Mouse (Mus musculus) urinary bladder, postnatal 36 days (tissue): Measurements from ENCODE around the gene Ints12.
A peak's percentile ranks its signal among the peaks of the same experiment; 100 is the strongest.

ENCODE experiments used
- DNase-seq, 2 experiments: peaks; one replicate each; pipeline ENCODE4 v3.0.0; 2022; ENCODE audit warnings: low spot score in 2 of 2, mixed read lengths in 1 of 2

The Ints12 gene

DNA sequence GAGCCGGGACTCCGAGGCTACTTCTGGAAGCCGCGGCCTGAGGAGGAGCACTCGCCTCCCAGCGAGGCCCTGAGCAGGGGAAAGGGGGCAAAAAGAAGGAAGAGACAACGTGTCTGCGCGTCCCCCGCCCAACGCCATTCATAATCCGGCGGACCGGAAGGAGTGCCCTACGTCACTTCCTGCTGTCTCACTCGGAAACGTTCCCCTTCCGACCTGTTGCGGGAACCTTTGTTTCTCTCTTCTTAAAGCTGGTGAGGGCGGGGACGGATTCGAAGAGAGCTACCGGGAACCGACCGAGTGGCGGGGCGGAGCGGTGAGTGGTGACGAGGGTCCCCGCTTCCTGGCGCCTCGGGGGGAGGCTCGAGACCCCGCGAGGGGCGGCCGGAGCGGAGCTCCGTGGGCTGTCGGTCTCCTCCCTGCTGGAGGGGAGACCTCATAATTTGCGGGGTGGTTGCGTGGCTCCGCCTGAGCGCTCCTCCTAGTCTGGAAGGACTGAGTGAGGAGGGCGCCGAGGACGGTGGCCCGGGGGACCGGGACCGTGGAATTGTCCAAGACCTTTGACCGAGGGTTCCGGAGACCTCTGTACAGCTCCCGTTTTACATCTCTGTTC lies at the start of gene Ints12, which contains the start of gene Gstcd:
Gene Ints12 (plus strand): TSS at position 177 of the 610 bp plus-strand sequence.
Gene Gstcd (minus strand): TSS at position 370 of the 610 bp plus-strand sequence.
- peak; percentile 86 to 88 for DNase-seq

DNA sequence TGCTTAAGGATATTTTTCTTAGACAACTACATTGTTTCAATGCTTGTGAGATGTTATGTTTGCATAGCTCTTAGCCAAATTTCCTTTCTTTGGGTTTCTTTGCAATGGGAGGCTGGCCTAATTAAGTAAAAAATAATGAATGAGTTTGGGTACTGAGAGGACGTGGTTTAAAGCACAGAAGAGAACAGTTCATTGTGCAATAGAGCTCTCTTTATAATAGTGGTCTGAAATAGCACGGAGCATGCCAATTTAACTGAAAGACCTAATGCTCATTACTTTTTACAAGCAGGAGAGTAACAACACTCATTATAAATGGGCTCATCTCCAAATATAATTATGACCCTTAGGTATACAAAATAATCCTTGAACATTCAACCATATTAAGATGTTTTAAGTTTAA lies 39.6 kb upstream of the Ints12 start:
- no peak for DNase-seq

DNA sequence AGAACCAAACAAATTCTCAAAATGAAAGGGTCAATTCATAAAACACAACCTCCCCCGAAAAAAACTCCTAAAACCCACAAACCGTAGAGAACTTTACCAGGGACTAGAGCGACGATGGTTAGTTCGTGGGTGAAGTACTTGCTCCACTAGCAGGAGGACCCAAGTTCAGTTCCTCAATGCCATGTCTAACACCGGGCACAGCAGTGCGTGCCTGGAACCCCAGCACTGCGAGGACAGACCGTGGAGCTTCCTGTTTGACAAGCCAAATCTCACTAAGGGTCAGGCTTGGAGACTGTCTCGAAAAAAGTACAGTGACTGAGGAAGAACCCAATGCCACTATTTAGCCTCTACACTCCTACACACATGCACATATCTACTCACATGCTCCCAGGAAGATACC lies 16.1 kb upstream of the Ints12 start:
- DNase-seq: no peak

DNA sequence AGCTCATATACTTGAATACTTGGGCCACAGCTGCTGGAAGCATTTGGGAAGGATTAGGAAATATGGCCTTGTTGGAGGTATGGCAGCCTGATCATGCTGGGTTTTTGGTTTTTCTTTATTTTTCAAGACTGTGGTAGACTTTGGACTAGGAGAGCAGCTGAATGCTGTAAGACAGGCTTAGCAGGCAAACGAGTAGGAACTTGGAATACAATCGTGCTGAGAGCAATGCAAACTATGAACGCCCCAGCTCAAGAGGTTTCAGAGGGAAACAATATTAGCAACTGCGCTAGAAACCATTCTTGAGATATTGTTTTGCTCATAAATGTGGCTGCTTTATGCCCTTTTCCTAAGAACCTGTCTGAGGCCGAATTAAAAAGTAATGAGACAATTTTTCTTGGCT lies 8.9 kb upstream of the Ints12 start:
- no peak for DNase-seq

DNA sequence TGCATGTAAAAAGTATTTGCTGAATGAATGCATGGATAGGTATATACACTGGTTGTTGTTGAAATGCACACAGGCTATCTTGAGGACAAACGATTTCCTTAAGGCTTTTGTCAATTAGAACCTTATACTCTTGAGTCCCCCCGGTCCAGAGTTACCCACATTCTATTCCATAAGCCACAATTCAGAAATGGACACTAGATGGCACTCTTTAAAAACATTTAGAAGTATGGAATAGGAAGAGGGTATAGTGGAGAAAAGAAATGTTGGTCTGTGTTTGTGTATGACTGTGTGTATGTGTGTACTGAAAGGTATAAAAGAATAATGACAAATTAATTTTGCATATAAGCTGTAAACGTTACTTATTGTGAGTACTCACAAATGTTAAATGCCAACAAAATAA lies 5.8 kb upstream of the Ints12 start:
- no peak for DNase-seq

DNA sequence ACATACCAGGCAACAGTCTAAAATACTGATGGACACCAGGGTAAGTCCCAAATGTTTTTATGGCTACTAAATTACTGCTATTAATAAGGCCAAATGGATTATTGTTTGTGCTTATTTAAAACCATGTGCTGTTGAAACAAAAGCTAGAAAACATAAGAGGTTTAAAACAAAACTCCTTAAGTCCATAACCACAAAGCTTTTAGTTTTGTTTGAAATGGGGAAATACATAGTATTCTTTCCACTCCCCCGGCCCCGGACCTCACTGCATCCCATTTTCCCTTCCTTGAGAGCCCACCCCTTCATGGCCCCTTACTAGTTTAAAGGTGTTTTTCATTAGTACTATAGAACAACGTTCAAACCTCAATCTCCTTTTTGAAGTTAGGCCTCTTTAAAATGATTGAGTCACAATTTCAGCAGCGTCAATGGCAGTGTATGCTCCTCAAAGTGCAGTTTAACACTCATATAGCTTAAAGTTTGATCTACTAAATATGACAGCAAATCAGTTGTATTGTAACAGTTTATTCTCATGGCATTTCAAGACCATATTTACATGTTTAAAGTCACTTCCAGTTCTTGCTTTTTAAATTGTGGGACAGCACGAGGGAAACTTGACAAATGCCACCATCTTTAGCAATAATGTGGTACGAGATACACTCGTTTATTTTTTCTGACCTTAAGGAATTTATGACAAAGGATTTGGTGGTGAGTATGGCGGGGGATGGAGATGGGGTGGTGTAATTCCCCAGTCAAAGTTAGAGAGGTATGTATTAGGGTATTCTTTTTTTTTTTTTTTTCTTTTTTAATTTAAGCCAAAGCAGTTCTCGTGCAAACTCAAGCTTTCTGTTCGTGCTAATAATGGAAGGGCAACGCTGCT lies 1.2 kb upstream of the Ints12 start:
- DNase-seq: no peak

DNA sequence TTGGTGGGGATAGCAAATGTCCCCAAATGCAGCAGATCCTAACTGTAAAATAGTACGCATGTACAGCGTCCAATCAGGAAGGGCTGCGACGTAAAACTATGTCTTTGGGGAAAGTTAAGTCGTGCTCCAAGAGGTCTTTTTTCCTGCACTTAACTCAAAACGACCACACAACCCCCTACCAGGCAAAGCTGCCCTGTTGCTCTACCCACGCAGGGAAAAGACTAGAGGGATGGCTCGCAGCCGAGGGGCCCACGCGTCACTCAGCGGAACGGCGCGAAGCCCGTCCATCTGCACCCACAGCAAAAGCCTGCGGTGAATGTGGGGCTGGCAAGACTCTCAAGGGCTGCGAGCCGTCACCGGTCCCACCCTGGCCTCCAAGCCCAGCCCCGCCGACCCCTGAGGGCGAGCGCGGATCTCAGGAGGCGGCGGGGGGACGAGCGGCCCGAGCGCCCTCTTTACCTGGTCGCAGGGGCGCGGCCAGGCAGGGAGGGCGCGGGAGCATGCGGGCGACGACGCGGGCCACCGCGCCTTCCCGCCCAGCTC lies 448 bp upstream of the Ints12 start:
- DNase-seq: no peak

DNA sequence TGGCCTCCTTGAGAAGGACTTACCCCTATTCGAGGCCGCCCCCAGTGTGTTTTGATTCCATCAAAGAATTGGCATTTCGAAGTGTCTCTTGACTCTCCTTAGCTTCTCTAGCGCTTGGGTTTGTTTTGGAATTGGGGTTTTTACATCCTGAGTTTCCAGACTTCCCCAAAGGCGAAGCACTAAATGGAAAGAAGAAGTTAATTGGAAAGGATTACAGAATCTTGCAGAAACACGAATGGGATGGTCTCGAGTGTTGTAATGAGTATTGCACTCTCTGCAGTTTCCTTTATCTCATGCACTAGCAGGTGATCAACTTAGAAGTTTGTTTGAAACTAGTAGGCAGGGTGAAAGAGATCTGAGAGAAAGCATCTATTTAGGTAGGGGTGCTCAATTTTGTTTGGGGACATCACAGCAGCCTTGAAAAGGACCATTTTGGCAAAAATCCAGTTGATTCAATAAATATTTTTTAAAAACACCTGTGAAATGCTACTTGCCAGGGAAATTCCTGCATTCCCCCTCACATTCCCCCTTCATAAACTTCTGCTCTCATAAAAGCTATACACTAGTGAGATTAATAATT lies 724 bp downstream of the Ints12 start:
- DNase-seq: no peak

DNA sequence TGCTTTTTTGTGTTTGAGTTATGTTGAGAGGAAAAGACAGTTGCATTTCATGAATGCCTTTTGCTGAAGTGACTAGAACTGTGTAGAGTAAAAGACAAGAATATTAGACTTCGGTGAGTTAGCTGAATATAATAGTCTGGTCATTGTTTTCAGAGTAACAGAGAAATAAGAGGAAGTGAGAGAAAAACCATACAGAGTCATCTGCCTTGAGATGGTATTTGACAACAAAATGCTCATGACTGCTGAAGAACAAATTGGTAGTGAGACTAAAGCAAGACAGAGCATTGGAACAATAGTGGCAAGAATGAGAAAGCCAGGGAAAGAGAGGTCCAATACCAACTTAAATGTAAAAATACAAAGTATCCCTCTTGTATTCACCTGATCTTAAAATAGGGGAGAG lies 1.3 kb downstream of the Ints12 start:
- no peak for DNase-seq

DNA sequence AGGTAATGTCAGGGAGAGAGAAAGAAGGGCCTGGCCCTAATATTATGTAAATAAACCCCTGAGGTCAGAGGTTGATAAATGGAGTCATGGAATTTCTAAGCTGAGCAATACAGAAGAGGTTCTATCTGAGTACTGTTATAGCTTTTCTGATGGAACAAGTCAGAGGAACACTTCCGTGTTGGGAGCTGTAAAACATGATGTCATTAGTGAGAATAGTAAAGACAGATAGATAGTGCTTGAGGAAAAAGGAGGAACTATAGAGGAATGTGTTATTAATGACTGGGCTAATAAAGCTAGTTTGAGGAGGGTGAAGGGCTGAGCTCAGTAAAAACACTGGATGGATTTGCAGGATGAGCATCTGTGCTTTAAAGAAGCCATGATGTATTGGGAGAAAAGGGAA lies 2.7 kb downstream of the Ints12 start:
- DNase-seq: no peak

DNA sequence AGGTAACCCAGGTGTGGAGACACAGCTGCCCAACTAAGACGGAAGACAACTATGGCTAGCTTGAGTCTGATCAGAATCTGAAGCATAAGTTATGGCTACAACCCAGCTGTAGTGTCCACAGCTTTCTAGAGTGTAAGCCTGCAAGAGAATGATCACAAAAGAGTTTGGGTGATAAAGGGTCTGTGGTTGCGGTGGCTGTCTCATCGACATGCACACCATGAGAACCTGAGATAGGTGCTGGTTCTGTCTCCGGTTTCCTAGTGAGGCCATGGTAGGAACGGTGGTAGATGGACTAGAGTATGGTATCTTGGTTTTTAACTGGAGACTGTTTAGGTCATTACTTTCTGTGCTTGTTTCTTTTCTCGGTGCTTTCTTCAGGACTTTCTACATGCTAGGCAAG lies 6.3 kb downstream of the Ints12 start:
- DNase-seq: no peak

DNA sequence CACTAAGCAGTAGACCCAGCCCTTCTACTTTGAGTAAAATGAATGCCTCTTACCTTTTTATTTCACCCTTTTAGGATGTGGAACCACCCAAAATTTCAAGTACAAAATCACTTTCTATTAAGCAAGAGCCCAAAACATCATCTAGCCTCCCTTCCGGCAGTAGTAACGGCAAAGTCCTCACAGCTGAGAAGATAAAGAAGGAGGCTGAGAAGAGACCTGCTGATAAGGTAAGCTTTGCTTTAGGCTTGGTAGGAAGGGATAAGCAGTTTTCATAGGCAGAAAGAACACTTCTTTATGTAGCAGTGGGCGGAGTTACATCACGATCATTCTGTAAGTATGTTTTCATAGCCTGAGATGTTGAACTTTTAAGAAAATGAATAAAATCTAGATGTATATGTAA lies 6.7 kb downstream of the Ints12 start:
- DNase-seq: no peak

DNA sequence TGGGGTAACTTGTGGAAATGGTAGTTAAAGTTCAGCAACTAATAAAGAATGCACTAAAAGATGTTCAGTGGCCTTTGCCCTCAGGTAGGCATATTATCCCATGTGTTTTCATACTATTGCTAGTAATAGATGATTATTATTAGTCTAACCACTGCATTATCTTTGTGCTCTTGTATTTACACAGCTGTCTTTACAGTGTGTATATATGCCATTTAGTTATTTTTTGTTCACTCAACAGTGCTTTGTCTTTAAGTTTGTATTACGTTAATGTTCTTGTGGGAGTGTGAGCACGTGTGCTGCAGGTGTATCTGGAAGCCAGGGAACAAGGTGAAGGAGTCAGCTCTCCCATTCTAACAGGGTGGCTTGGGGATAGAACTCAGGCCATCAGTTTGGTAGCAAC lies 7.3 kb downstream of the Ints12 start:
- no peak for DNase-seq

DNA sequence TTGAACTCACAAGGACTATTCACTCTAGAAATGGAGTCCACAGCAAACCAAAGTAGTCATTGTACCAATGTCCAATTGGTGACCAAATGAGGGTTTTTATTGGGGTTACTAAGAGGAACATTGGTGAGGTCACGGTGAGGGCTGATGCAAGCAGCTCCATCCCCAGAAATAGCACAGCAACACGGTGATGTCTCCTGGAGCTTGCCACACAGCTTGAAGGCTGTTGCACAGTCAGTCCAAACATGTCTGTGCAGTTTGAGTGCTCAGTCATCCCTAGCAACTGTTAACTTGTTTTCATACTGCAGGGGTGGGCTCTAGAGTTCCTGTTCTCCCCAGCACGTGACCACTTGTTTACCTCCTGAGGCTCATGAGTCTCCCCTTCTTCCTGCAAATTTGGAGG lies 12.1 kb downstream of the Ints12 start:
- DNase-seq: no peak

DNA sequence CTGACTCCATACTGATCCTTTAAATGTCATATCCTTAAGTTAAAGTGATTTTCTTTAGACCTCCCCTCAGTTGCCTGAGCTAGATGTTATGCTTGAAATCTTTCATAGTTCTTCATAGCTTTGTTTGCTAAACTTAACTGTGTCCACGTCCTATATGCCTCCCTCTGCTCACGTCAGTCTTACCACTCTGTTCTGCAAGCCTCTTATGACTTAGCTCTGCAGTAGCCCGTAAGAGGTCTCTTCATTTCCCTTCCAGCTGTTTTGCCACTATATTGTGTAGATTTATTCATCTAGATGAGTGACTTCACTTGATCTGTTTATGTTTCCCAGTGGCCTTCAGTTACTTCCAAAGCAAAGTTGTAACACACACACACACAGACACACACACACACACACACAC lies 12.8 kb downstream of the Ints12 start:
- no peak for DNase-seq

DNA sequence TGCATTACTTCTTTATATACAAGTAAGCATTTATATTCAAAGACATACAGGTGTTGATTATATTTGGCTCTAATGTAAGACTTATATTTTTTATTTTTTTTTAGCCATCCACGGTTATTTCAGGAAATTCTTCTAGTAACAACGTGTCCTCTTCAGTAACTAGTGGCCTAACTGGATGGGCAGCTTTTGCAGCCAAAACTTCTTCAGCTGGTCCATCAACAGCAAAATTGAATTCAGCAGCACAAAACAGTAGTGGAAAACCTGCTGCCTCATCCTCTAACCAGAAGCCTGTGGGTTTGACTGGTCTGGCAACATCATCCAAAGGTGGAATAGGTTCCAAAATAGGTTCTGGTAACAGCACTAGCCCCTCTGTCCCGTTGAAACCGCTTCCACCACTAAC lies 17.1 kb downstream of the Ints12 start:
- no peak for DNase-seq

DNA sequence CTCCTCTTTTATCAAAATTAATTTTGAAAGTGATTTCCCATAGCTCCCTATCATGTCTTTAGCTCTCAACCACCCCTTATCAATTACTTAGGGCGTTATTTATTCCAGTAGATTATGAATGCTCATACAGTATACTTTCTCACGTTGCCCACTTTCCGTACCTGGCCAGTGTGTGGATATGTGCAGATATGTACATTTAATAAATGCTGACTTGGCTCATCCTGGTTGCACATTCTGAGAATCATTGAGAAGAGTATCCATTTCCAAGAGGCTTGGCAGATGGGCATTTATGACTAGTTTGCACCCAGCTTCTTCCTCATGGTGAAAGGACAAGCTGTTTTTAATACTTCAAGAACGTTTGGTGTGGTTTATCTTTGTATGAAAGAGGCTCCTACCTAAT lies 18.2 kb downstream of the Ints12 start:
- DNase-seq: no peak

DNA sequence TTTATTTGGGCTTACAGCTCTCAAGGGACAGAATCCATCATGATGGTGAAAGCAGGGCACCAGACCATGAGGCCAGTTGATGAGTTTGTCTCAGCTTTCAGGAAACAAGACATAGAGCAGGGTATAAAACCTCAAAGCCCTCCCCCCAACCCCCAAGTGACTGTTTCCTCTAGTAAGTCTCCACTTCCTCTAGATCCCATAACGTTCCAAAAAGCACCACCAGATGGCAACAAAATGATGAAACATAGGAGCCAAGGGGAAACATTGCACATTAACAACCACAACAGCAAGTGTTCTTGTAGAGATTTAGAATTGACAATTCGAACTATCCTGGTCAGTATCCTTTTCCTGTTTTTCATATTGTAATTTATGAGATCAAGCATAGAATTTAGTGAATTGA lies 20.1 kb downstream of the Ints12 start:
- DNase-seq: no peak

DNA sequence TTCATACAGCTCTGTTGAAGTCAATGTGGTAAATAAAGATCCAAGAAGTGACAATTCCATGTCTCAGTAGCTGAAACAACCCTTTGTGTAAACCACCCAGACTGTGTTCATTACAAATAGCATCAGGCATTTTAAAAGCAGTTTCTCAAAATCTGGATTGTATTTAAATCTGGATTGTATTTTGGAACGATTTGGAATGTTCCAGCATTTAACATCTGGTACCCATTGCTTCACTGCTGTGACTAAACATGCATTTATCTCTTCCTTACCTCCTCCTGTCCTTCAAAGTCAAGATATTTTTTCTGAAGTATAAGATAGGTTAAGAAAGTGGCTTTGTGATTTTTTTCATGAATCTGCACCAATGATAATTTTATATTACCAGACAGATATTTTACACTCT lies 21.6 kb downstream of the Ints12 start:
- no peak for DNase-seq

DNA sequence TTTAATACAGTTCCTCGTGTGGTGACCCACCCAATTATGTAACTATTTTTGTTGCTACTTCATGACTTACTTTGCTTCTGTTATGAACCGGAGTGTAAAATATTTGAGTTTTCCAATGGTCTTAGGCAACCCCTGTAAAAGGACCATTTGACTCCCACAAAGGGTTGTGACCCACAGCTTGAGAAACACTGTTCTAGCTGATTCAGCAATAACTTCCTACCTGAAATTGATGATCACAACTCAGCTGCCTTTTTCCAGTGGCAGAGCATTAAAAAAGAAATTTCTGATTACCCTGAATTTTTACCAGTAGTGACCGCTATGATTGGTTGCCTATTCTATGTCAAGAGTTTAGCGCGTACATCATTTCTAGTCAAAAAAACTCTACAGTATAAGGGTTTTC lies 39.7 kb downstream of the Ints12 start:
- DNase-seq: no peak

DNA sequence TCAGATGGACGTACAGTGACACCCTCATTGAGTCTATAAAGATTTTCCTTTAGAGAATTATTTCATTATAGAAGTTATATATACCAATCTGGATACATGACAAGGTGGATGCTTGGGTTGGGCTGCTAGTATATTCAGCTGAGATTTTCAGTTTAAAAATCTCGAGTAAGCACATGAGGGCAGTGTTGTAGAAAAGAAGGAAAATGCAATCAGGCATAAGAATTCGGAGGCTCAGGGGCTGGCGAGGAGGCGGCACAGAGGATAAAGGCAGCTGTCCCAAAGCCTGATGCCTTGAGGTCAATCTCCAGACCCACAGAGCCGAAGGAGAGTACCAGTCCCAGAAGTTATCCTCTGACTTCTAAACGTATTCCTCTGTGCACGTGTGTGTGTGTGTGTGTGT lies 41.0 kb downstream of the Ints12 start:
- no peak for DNase-seq

DNA sequence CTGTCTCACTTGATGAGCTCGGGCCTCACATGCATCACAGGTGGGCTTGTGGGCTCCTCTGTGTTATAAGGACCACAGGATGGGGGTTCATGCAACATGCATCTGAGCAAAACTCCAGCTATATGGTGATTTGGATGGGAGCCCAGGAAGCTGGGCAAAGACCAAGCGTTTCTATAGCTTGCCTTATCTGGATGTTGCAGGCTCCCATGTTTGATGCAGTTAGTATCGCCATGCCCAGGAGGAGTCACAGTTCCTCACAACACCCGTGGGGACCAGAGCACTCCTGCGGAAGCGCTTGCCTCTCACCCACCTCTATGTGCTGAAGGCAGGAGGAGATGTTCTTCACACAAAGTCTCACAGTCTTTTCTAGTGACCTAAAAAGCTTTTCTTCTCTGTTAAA lies 50.2 kb downstream of the Ints12 start:
- DNase-seq: no peak
